Mouse (Mus musculus) erythroblast, embryonic 14.5 days (primary cell): ENCODE measurements around the gene 1190005I06Rik.

Experiments
- GATA1 ChIP-seq: IDR thresholded peaks from 2 replicates; pipeline ENCODE4 v1.6.1; 2012; ENCODE audit warnings: low read length, inconsistent platforms, mixed read lengths
- TAL1 ChIP-seq: IDR thresholded peaks from 3 replicates; pipeline ENCODE4 v1.6.1; 2012; ENCODE audit warnings: low read length, inconsistent platforms, mixed read lengths

DNA sequence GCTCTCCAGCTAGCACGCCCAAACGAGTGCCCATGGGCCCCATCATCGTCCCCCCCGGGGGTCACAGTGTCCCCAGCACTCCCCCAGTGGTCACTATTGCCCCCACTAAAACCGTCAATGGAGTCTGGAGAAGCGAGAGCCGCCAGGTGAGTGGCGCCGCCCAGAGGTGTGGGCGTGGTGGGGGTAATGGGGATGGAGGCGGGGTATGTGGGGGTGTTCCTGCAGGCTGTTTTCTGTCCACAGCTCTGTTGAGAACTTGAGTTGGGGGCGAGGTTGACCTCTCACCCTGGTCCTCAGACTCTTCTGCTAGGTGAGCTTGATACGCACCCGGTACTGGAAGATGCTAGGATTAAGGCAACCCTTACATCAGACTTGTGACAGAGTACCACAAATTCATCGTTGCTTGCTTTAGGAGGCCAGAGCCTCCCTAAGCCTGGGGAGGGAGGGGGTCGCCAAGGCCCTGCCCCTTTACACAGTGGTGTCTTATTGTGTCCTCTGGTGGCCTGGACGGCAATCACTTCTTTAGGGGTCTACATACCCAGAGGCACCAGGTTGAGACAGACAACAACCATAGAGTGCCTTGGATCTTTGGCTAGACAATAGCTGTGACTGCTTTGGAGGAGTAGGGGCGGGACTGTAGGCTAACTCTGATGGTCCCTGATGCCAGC lies 84.6 kb downstream of the 1190005I06Rik start:
- TF ChIP-seq TAL1 (no peak), GATA1 (no peak)
